In genomic region chr17:85685689-85686281, GRCm38 (mm10) we compare ENCODE assay signal across 13 mouse cellular contexts. TPM values are rescaled to one million over a fixed set of nuclear protein-coding genes. Genes with fewer than 3 reads are reported as not detected.
DNase-seq lines count a peak whose midpoint lies in the region; ATAC-seq and TF ChIP-seq lines count a peak whose summit lies in the region.
"Had no signal": no experiment of that assay in that cellular context is flagged by ENCODE, and none has a peak within 500 bp of the region (broad histone marks: within the 10 kb centered on the region; RNA-seq: fewer than 3 reads in every experiment).

No protein-coding gene starts in this region.

- peak overlapping the region; percentile 78 for H3K9ac ChIP-seq in kidney, embryonic 14.5 days (ENCODE audit: low read depth, low read length)
- peak overlapping the region; percentile 94 for H3K9ac ChIP-seq in embryonic facial prominence, embryonic 11.5 days (replicated peaks; ENCODE audit: low read length)
- peak overlapping the region; percentile 72 for H3K9ac ChIP-seq in limb, embryonic 14.5 days (ENCODE audit: low read depth, low read length, severe bottlenecking)
- H3K9ac ChIP-seq: hindbrain, embryonic 15.5 days; liver, embryonic 12.5 days had no signal

- no peak for ATAC-seq in kidney, embryonic 14.5 days (ENCODE audit: low FRiP score, low TSS enrichment)
- ATAC-seq in embryonic facial prominence, embryonic 11.5 days (replicated peaks; ENCODE audit: insufficient number of reproducible peaks, low FRiP score, low TSS enrichment, low read depth), result no peak
- ATAC-seq in limb, embryonic 14.5 days (ENCODE audit: low FRiP score, low read depth), result no peak
- ATAC-seq in megakaryocyte progenitor cell, adult 5-6 weeks (replicated peaks; ENCODE audit: poor library complexity), result no peak
- ATAC-seq: liver, embryonic 12.5 days had no signal

- H3K27ac ChIP-seq in kidney, embryonic 14.5 days (ENCODE audit: low read depth, low read length), result peak overlapping the region; percentile 69
- peak overlapping the region; percentile 75 for H3K27ac ChIP-seq in embryonic facial prominence, embryonic 11.5 days (replicated peaks; ENCODE audit: low read depth, low read length)
- 0 out of 2 replicates have a peak overlapping the region, but pooled peaks have one; percentile 80 for H3K27ac ChIP-seq in limb, embryonic 14.5 days (replicated peaks; ENCODE audit: low read depth, low read length)
- H3K27ac ChIP-seq: hindbrain, embryonic 15.5 days; liver, embryonic 12.5 days had no signal

- DNase-seq in kidney, postnatal 10 days, result no peak
- peak; percentile 21 for DNase-seq in ZHBTc4 (ENCODE audit: low read depth, low spot score)
- DNase-seq in embryonic facial prominence, embryonic 11.5 days (ENCODE audit: low spot score), result peak; percentile 32
- DNase-seq in limb, embryonic 14.5 days (ENCODE audit: low spot score), result no peak
- DNase-seq in spleen, postnatal 4 days (ENCODE audit: low spot score in 2 of 2), result no peak
- DNase-seq: gastrocnemius, postnatal 14 days; spleen, adult 18-20 months had no signal

- no peaks in the 10 kb centered on the region for H3K9me3 ChIP-seq in kidney, embryonic 14.5 days (ENCODE audit: control insufficient read depth, low read length)
- H3K9me3 ChIP-seq in embryonic facial prominence, embryonic 11.5 days (replicated peaks; ENCODE audit: control insufficient read depth, low read length), result no peaks in the 10 kb centered on the region
- no peaks in the 10 kb centered on the region for H3K9me3 ChIP-seq in limb, embryonic 14.5 days (ENCODE audit: control insufficient read depth, low read length)
- H3K9me3 ChIP-seq: hindbrain, embryonic 15.5 days; liver, embryonic 12.5 days had no signal

- peaks cover 7% of the 10 kb centered on the region; the same call in 1 of the 2 replicates for H3K4me1 ChIP-seq in kidney, embryonic 14.5 days (ENCODE audit: control insufficient read depth, insufficient read depth, low read length)
- H3K4me1 ChIP-seq in embryonic facial prominence, embryonic 11.5 days (ENCODE audit: control insufficient read depth, insufficient read depth, low read length), result no peaks in the 10 kb centered on the region; the same call in 1 of the 2 replicates
- H3K4me1 ChIP-seq in limb, embryonic 14.5 days (ENCODE audit: control insufficient read depth, insufficient read depth, low read length), result peaks cover 8% of the 10 kb centered on the region; the same call in 1 of the 2 replicates

- H3K27me3 ChIP-seq in kidney, embryonic 14.5 days (ENCODE audit: control insufficient read depth, insufficient read depth, low read length), result peaks cover 79% of the 10 kb centered on the region
- H3K27me3 ChIP-seq in embryonic facial prominence, embryonic 11.5 days (ENCODE audit: control insufficient read depth, insufficient read depth, low read length), result peaks cover 12% of the 10 kb centered on the region
- peaks cover 85% of the 10 kb centered on the region for H3K27me3 ChIP-seq in limb, embryonic 14.5 days (ENCODE audit: control insufficient read depth, insufficient read depth, low read length)

- H3K36me3 ChIP-seq in kidney, embryonic 14.5 days (ENCODE audit: control insufficient read depth, insufficient read depth, low read length), result no peaks in the 10 kb centered on the region; the same call in 1 of the 2 replicates
- H3K36me3 ChIP-seq in embryonic facial prominence, embryonic 11.5 days (replicated peaks; ENCODE audit: control insufficient read depth, insufficient read depth, low read depth, low read length), result no peaks in the 10 kb centered on the region
- no peaks in the 10 kb centered on the region for H3K36me3 ChIP-seq in limb, embryonic 14.5 days (ENCODE audit: control insufficient read depth, insufficient read depth, low read length)
- H3K36me3 ChIP-seq: hindbrain, embryonic 15.5 days; liver, embryonic 12.5 days had no signal

- peak overlapping the region; percentile 55 for H3K4me3 ChIP-seq in kidney, embryonic 14.5 days (ENCODE audit: low read length)
- H3K4me3 ChIP-seq in embryonic facial prominence, embryonic 11.5 days (ENCODE audit: low read depth, low read length), result peak overlapping the region; percentile 77
- peak overlapping the region; percentile 54 for H3K4me3 ChIP-seq in limb, embryonic 14.5 days (replicated peaks; ENCODE audit: low read length)
- H3K4me3 ChIP-seq: liver, embryonic 12.5 days had no signal

- H3K4me2 ChIP-seq in kidney, embryonic 14.5 days (replicated peaks; ENCODE audit: low read depth, low read length), result peak overlapping the region; percentile 34
- peak overlapping the region; percentile 61 for H3K4me2 ChIP-seq in embryonic facial prominence, embryonic 11.5 days (ENCODE audit: low read depth, low read length)
- H3K4me2 ChIP-seq in limb, embryonic 14.5 days (replicated peaks; ENCODE audit: low read depth, low read length, severe bottlenecking), result peak overlapping the region; percentile 67
- H3K4me2 ChIP-seq: hindbrain, embryonic 15.5 days; liver, embryonic 12.5 days had no signal

- no peak for TF ChIP-seq POLR2A in limb, embryonic 14.5 days (IDR thresholded peaks at IDR 0.05; ENCODE audit: borderline replicate concordance, extremely low read depth, insufficient read depth, insufficient read length)

- WGBS in kidney, embryonic 14.5 days, result 6% methylated on average over 11 of the region's 11 CpGs
- WGBS in embryonic facial prominence, embryonic 11.5 days, result 1% methylated on average over 11 of the region's 11 CpGs
- WGBS in limb, embryonic 14.5 days, result 11% methylated on average over 11 of the region's 11 CpGs

RNA-seq across cellular contexts. Expression of gene Six2, which starts 2.3 kb away (rescaled TPM):
- polyA plus RNA-seq in kidney, embryonic 14.5 days (2014; fragmentation: Nextera tagmentation; extraction: Ambion mirVana), result 21.2 and 24.5 TPM in 2 replicates
- polyA plus RNA-seq in embryonic facial prominence, embryonic 11.5 days (2014; fragmentation: Nextera tagmentation; extraction: Ambion mirVana), result 42.5 and 55.0 TPM in 2 replicates
- polyA plus RNA-seq in limb, embryonic 14.5 days (2012; rRNA removed), result 30.0 and 47.7 TPM in 2 replicates
- 7.7 and 14.6 TPM in 2 replicates for polyA plus RNA-seq in limb, embryonic 14.5 days (2014; fragmentation: Nextera tagmentation; extraction: Ambion mirVana)
- not detected in 2 replicates for total RNA-seq in megakaryocyte progenitor cell, adult 5-6 weeks (2015)
- not detected in 2 replicates for total RNA-seq in megakaryocyte progenitor cell, adult 5-6 weeks (2017)
- total RNA-seq: megakaryocyte, adult 5-6 weeks; neutrophil, adult 5-6 weeks had no signal

Comparison
In these comparisons a context has a peak if more than half of its experiments do, and no peak if none do; other contexts are left out.
1. DNase-seq: peak in ZHBTc4 (single experiment) and embryonic facial prominence, embryonic 11.5 days (single experiment); none in kidney, postnatal 10 days (single experiment), limb, embryonic 14.5 days (single experiment) and spleen, postnatal 4 days (0 of 2).
2. Peak in every context shown above with its lines, with median percentiles within 50 percentile points of each other: H3K27ac ChIP-seq, H3K4me2 ChIP-seq, H3K4me3 ChIP-seq and H3K9ac ChIP-seq.